Mouse (Mus musculus) intestine, postnatal 0 days (tissue): ENCODE measurements at regions not wholly inside any gene's neighbourhood (a gene's known extent, or its start where the extent isn't known, plus 50 kb on each side); places are given as distances from the start of the nearest gene placed in this dataset.
A peak's percentile ranks its signal among the peaks of the same experiment; 100 is the strongest.
"Not testable (repeated sequence)": the region's sequence is repeated elsewhere in the genome, so short reads cannot be mapped to it uniquely, and the experiment has no call there.

Experiments
- ATAC-seq: fragments of 200-750 bp; cut with Nextera tagmentation; 2 replicates; pipeline ENCODE4 v1.8.0; 2017; ENCODE audit warnings: mild to moderate bottlenecking, moderate TSS enrichment, moderate library complexity
- H3K27ac ChIP-seq: fragments of 300-500 bp; sonication (generic); 2 replicates; pipeline ENCODE4 v1.5.1; 2014; ENCODE audit warnings: mild to moderate bottlenecking, low read depth, low read length, moderate library complexity
- H3K27me3 ChIP-seq: fragments of 300-500 bp; sonication (generic); replicated peaks from 2 replicates; pipeline ENCODE4 v1.6.1; 2014; ENCODE audit warnings: low read length, mixed read lengths; ENCODE audit not compliant: control insufficient read depth, insufficient read depth
- H3K36me3 ChIP-seq: fragments of 300-500 bp; sonication (generic); 2 replicates; pipeline ENCODE4 v1.6.1; 2014; ENCODE audit warnings: mild to moderate bottlenecking, moderate library complexity; ENCODE audit not compliant: control insufficient read depth, insufficient read depth
- H3K4me1 ChIP-seq: fragments of 300-500 bp; sonication (generic); replicated peaks from 2 replicates; pipeline ENCODE4 v1.6.1; 2014; ENCODE audit warnings: antibody characterized with exemption, low read length, mixed read lengths; ENCODE audit not compliant: control insufficient read depth, insufficient read depth
- H3K4me2 ChIP-seq: fragments of 300-500 bp; sonication (generic); replicated peaks from 2 replicates; pipeline ENCODE4 v1.6.1; 2014; ENCODE audit warnings: low read depth, mild to moderate bottlenecking, moderate library complexity
- H3K4me3 ChIP-seq: fragments of 300-500 bp; sonication (generic); 2 replicates; pipeline ENCODE4 v1.5.1; 2014; ENCODE audit warnings: low read depth, low read length
- H3K9ac ChIP-seq: fragments of 300-500 bp; sonication (generic); 2 replicates; pipeline ENCODE4 v1.6.1; 2014; ENCODE audit warnings: mild to moderate bottlenecking, low read depth, low read length
- H3K9me3 ChIP-seq: fragments of 300-500 bp; sonication (generic); 2 replicates; pipeline ENCODE4 v1.6.1; 2016; ENCODE audit warnings: mixed run types; ENCODE audit not compliant: control insufficient read depth
- CTCF ChIP-seq: sonication (generic); IDR thresholded peaks from 2 replicates; pipeline ENCODE4 v1.5.1; 2016; ENCODE audit warnings: low read depth, mild to moderate bottlenecking, control low read depth, antibody characterized with exemption, moderate library complexity
- WGBS: fragments of 180-500 bp; shearing (Covaris S2); extraction: QIAGEN DNeasy Blood & Tissue Kit; methylation state at CpG from one replicate; pipeline ENCODE4 v1.1.7; 2014; 5-methylcytosine and 5-hydroxymethylcytosine counted together

DNA sequence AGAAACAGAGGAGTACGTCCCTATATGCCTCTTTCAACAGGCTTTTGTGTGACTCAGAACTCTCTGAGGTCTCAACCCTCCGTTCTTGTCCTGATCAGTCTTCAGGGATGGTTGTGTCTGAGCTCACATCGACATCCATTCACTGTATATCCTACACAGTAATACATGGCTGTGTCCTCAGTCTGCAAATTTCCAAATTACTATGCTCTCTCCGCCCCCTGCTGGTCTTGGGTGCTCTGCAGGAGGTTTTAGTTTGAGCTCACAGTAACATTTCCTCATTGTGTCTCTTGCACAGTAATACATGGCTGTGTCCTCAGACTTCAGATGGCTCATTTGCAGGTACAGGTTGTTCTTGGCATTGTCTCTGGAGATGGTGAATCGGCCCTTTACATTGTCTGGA, 53.5 kb downstream of the Adam6a start:
- H3K27ac ChIP-seq, H3K4me1 ChIP-seq, ATAC-seq, H3K9me3 ChIP-seq, H3K27me3 ChIP-seq, H3K9ac ChIP-seq, H3K4me3 ChIP-seq, H3K36me3 ChIP-seq, H3K4me2 ChIP-seq: not testable (repeated sequence)
- 69% methylated on average over 5 of the region's 5 CpGs for WGBS
- TF ChIP-seq CTCF = 0 out of 2 replicates have a peak, but pooled peaks have one; percentile 14

DNA sequence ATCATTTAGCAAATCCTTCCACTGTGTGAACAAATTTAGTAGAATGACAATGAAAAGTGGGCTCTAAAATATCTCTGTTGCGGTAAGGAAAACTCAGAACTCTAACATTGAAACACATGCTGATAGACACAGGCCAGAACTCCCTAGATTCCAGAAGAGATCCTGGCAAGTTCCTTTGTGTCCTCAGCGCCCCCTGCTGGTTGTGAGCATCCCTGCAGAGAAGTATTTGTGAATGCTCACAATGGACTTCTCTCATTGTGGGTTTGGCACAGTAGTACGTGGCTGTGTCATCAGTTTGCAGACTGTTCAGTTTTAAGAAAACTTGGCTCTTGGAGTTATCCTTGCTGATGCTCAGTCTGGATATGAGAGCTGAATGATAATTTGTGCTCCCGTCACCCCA, 67.2 kb downstream of the Adam6a start:
- 44% methylated on average over 4 of the region's 4 CpGs for WGBS
- Histone ChIP-seq H3K9me3 (no peaks in the 10 kb centered on the region), H3K9ac (no peak overlapping the region), H3K4me3 (no peak overlapping the region), H3K27me3 (no peaks in the 10 kb centered on the region), H3K27ac (no peak overlapping the region), H3K4me1 (no peaks in the 10 kb centered on the region), H3K4me2 (no peak overlapping the region), H3K36me3 (no peaks in the 10 kb centered on the region)
- no peak for ATAC-seq
- peak; percentile 70 for TF ChIP-seq CTCF

DNA sequence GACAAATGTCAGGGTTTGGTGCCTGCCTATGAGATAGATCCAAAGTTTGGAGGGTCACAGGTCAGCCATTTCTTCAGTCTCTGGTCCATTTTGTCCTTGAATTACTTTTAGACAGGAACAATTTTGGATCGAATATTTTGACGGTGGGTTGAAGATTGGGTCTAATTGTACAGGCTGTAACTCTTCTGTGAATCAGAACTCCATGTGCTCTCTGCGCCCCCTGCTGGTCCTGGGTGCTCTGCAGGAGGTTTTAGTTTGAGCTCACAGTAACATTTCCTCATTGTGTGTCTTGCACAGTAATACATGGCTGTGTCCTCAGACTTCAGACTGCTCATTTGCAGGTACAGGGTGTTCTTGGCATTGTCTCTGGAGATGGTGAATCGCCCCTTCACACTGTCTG, 81.5 kb downstream of the Adam6a start:
- H3K4me3 ChIP-seq, H3K9me3 ChIP-seq, H3K27ac ChIP-seq, ATAC-seq, H3K4me1 ChIP-seq, H3K4me2 ChIP-seq, H3K27me3 ChIP-seq, H3K9ac ChIP-seq, H3K36me3 ChIP-seq: not testable (repeated sequence)
- peak; percentile 38 for TF ChIP-seq CTCF
- 37% methylated on average over 4 of the region's 4 CpGs for WGBS

GRCm38 (mm10) chr12:113630803-113631202, 87.1 kb downstream of the Adam6a start:
- H3K9ac ChIP-seq, H3K27me3 ChIP-seq, ATAC-seq, H3K4me3 ChIP-seq, H3K27ac ChIP-seq, H3K36me3 ChIP-seq, H3K4me2 ChIP-seq, H3K4me1 ChIP-seq, H3K9me3 ChIP-seq: not testable (repeated sequence)
- WGBS = 91% methylated on average over 14 of the region's 14 CpGs
